Mouse (Mus musculus) liver, embryonic 14.5 days (tissue): ENCODE data around the gene Med17.

Experiments used
- CTCF ChIP-seq: IDR thresholded peaks from 2 replicates; pipeline ENCODE4 v1.5.1; 2016; ENCODE audit warnings: antibody characterized with exemption, low read depth, control low read depth
- EP300 ChIP-seq: IDR thresholded peaks from 2 replicates; pipeline ENCODE4 v1.6.1; 2016; ENCODE audit warnings: antibody characterized with exemption, low read depth

- no peak for TF ChIP-seq CTCF
- TF ChIP-seq EP300 = no peak
These were observed 1.4 kb downstream of the Med17 start for GRCm38 (mm10) chr9:15278343-15278742.
